Mouse (Mus musculus) midbrain, embryonic 10.5 days (tissue): ENCODE results near the gene Ssr2. TPM values are rescaled to one million over a fixed set of nuclear protein-coding genes. Genes with fewer than 3 reads are reported as not detected.

Source experiments
- DNase-seq: peaks from one replicate; pipeline ENCODE4 v3.0.0-alpha.2; 2017; ENCODE audit warnings: low spot score
- H3K27ac ChIP-seq: fragments of 300-500 bp; sonication (generic); replicated peaks from 2 replicates; pipeline ENCODE4 v1.5.1; 2016; ENCODE audit warnings: mild to moderate bottlenecking
- H3K27me3 ChIP-seq: fragments of 300-500 bp; sonication (generic); 2 replicates; pipeline ENCODE4 v1.6.1; 2016; ENCODE audit warnings: low read depth, mild to moderate bottlenecking; ENCODE audit not compliant: poor library complexity, severe bottlenecking
- H3K36me3 ChIP-seq: fragments of 300-500 bp; sonication (generic); 2 replicates; pipeline ENCODE4 v1.6.1; 2016; ENCODE audit warnings: mild to moderate bottlenecking, moderate library complexity
- H3K4me1 ChIP-seq: fragments of 300-500 bp; sonication (generic); 2 replicates; pipeline ENCODE4 v1.6.1; 2016
- H3K4me3 ChIP-seq: fragments of 300-500 bp; sonication (generic); 2 replicates; pipeline ENCODE4 v1.5.1; 2016; ENCODE audit warnings: mild to moderate bottlenecking, moderate library complexity
- H3K9me3 ChIP-seq: fragments of 300-500 bp; sonication (generic); replicated peaks from 2 replicates; pipeline ENCODE4 v1.6.1; 2016; ENCODE audit warnings: mild to moderate bottlenecking
- WGBS: fragments of 180-500 bp; shearing (Covaris S2); methylation state at CpG from one replicate; pipeline ENCODE4 v1.1.7; 2016; 5-methylcytosine and 5-hydroxymethylcytosine counted together
- polyA plus RNA-seq: library from polyadenylated mRNA; unstranded; fragments of >200 nt; fragmentation: Nextera tagmentation; extraction: Ambion mirVana; gene quantifications from 2 replicates; pipeline ENCODE4 v1.2.1, GENCODE M21; 2016

Ssr2 gene
- polyA plus RNA-seq, 1 experiment from 2014 or later = 207 TPM

DNA sequence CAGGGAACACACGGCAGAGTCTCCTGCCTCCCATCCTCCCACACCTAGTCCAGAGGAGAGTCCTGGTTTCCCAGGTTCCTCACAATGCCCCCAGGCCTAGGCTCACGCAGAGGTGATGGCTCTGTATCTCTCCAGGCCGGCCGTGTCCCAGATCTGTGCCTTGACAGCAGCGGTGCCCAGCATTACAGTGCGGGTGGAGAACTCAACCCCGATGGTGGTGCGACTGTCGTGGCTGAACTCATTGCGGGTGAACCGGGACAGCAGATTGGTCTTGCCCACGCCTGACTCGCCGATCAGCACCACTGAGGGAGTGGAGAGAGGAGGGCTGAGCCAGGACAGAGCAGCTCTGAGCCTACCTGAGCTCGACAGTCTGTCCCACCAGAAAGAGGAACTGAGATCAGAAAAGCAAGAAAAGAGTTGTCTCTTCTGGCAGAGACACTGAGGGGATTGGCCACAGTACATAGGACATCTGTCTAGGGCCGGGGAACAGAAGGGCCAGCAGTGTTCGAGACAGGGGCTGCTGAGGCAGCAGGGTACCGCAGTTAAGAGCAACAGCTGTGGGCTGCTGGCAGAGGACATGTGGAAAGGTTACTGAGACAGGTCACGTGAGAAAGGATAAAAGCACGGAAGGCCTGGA lies 30.6 kb upstream of the Ssr2 start:
- no peak for DNase-seq
- peaks cover 18% of the 10 kb centered on the region for H3K36me3 ChIP-seq
- H3K27me3 ChIP-seq = no peaks in the 10 kb centered on the region
- no peaks in the 10 kb centered on the region for H3K9me3 ChIP-seq
- H3K4me1 ChIP-seq = peaks cover 40% of the 10 kb centered on the region
- H3K4me3 ChIP-seq = no peak overlapping the region
- 70% methylated on average over 20 of the region's 20 CpGs for WGBS
- H3K27ac ChIP-seq = 0 out of 2 replicates have a peak overlapping the region, but pooled peaks have one; percentile 14

DNA sequence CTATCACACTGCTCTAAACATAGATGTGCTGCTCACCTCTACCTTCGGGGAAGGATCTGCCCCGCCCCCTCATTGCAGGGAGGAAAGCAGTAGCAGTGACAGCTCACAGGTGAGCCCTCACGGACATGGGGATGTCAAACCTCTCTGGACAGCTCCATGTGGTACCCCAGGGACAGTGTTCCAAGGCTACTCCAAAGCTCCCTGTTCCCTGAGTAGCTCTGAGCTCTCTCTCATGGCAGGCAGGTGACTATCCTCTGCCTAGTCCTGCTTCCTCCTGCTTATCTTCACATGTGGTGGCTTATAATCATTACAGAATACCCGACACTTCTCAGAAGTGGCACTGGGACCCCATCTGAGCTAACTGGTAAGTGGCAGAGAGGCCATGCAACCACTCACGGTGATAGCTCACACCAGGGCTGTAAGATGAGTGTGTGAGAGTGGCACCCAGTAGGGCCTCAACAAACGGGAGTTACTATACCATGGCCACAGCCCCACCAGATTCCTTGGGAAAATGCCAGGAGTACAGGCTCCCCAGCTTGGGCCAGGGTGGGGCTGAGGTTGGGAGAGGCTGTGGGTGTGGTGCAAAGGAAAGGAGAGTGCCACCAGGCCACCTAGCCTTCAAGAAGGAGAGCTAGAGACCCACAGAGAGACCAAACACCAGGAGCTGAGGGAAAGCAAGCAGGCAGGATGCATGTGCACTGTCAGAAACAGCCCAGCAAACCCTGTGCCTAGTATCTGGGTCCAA lies 28.8 kb upstream of the Ssr2 start:
- H3K36me3 ChIP-seq = no peaks in the 10 kb centered on the region; the same call in 1 of the 2 replicates
- DNase-seq = no peak
- H3K9me3 ChIP-seq = no peaks in the 10 kb centered on the region
- no peak overlapping the region for H3K4me3 ChIP-seq
- peaks cover 35% of the 10 kb centered on the region for H3K4me1 ChIP-seq
- no peak overlapping the region for H3K27ac ChIP-seq
- H3K27me3 ChIP-seq = no peaks in the 10 kb centered on the region
- 87% methylated on average over 6 of the region's 6 CpGs for WGBS

DNA sequence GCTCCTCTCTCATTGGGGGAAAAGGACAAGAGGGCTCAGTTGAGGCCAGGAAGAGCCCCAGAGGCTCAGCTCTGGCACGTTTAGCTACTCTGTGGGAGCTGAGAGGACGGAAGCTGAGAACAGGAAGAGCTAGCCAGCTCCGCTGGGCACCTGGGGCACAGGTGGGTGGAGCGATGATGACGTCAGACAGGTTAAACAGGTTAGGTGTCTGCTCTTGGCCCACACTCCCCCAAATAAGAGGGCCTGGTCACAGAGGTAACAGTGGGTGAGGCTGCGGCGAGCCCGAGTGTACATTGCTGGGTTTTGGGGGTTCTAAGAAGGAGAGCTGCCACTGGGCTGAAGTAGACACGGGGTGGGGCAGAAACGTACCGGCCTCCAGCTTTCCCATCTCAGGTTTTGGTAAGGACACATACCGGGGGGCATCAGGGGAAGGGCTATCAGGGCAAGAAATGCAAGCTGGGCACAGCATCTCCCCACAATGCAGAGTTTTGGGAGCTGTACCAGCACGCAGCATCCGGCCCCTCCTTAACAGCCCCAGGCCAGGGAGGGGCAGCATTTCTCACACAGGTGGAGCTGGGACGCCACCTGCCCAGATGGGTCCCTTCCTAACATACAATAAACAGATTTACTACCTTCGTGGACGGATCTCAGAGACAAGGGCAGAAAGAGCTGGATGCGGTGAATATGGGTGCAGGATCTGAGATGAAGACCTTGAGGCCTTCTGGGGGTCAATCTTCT lies 27.3 kb upstream of the Ssr2 start, which contains the start of gene Rab25:
Gene Rab25 (minus strand): TSS at position 121 of the 738 bp plus-strand sequence.
- Histone ChIP-seq H3K4me3 (no peak within 1 kb of the TSS), H3K27me3 (no peaks in the 10 kb centered on the region), H3K9me3 (no peaks in the 10 kb centered on the region), H3K36me3 (no peaks in the 10 kb centered on the region), H3K27ac (no peak within 1 kb of the TSS), H3K4me1 (peaks cover 37% of the 10 kb centered on the region)
- 49% methylated on average over 18 of the region's 18 CpGs for WGBS
- DNase-seq = no peak

DNA sequence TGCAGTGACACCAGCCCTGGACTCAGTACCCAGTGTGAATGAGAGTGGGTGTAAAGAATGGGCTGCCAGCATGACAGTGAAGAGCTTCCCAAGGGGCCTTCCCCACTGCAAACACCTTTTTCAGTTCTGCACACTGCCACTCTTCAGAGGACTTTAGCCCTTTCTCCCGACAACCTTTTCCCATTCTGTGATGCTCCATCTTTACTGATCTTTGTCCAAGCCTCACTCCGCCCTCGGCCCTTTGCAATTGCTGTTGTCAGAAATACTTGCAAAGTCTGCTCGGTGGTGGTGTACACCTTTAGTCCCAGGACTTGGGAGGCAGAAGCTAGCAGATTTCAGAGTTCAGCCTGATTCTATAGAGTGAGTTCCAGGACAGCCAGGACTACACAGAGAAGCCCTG lies 24.1 kb upstream of the Ssr2 start:
- Histone ChIP-seq H3K4me3 (peak overlapping the region; percentile 94), H3K27me3 (no peaks in the 10 kb centered on the region), H3K36me3 (peaks cover 15% of the 10 kb centered on the region), H3K27ac (no peak overlapping the region), H3K4me1 (peaks cover 58% of the 10 kb centered on the region), H3K9me3 (no peaks in the 10 kb centered on the region)
- WGBS = 79% methylated on average over 4 of the region's 4 CpGs
- no peak for DNase-seq

DNA sequence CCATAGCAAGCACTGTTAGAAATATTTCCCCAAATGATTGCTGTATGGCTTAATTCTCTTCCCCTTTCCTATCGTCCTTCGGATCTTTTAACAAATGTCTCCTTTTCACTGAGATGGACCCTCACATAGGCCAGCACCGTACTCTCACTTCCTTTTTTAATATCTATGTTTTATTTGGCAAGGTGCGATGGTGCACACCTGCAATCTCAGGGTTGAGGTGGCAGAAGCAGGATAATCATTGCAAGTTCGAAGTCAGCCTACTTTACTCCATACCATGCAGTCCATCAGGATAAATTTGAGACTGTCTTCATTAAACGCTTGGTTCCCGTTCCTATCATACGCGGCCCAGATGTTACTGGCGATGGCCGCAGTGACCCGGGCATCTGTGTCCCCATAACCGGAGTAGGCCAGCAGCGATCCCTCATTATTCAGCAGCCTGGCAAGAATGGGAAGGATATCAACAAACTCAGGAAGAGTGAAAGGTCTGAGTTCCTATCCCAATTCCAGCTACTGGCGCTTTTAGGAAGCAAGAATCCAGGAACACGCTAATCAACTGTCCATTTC lies 23.5 kb upstream of the Ssr2 start:
- peak overlapping the region; percentile 94 for H3K4me3 ChIP-seq
- whole genome bisulfite sequencing = 24% methylated on average over 16 of the region's 16 CpGs
- peaks cover 21% of the 10 kb centered on the region for H3K36me3 ChIP-seq
- DNase-seq = no peak
- peak overlapping the region; percentile 99 for H3K27ac ChIP-seq
- peaks cover 59% of the 10 kb centered on the region for H3K4me1 ChIP-seq
- no peaks in the 10 kb centered on the region for H3K9me3 ChIP-seq
- no peaks in the 10 kb centered on the region for H3K27me3 ChIP-seq

DNA sequence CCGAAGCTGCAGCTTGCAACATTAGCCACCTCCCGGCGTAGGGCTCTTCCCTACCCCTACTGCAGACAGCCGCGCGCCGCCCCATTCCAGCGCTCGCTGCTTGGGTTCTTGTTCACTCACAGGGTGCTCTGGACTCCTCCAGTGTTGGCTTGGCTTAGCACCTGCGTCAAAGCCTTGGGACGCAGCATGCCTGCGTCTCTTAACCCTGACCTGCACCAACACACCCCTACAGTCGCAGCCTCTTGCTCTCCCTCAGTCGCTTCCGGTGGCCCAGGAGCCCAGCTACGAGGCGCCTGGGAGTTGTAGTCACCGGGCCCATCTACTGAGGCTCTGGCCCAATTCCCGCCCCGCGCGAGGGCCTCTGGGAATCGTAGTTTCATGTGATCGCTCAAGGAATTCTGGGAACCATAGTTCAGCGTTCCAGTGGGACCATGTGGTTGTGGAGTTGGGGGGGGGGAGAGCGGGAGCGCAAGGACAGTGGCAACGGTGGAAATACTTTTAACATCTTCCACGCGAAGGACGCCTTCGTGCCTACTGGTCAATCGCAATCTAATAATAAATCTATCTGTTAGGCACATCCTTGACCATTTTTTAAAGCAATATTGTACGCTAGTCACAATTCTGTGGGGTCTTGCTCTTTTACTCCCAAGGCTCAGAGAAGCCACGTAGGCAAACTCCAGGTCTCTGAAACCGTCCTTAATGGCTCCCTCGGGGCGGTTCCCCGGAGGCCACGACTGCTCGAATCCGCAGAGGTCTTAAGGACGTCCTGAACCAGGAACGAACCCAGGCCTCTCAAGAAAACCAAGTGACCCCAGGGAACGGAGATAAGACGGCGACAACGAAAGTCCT lies 22.8 kb upstream of the Ssr2 start, which contains the start of gene Lamtor2:
Gene Lamtor2 (minus strand): TSS at position 399 of the 849 bp plus-strand sequence.
- Histone ChIP-seq H3K9me3 (no peaks in the 10 kb centered on the region), H3K36me3 (peaks cover 28% of the 10 kb centered on the region), H3K4me1 (peaks cover 59% of the 10 kb centered on the region), H3K27ac (peak within 1 kb of the TSS; percentile 99), H3K27me3 (no peaks in the 10 kb centered on the region), H3K4me3 (peak within 1 kb of the TSS; percentile 94)
- DNase-seq = peak; percentile 97
- WGBS = under 1% methylated on average over 48 of the region's 48 CpGs

DNA sequence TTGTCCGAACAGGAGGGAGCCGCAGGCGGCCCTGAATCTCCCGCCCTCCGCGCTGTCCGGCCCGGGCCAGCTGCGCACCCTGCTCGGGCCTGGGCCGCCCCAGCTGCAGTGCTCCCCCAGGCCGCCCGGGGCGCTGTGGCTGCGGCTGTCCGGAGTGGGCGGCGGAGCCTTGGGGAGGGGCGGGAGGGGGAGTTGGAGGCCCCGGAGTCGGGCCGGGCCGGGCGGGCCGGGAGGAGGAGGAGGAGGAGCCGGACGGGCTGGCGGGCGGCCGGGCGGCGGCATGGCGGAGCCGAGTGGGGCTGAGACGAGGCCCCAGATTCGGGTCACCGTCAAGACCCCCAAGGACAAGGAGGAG lies 22.2 kb upstream of the Ssr2 start, which contains the start of gene Ubqln4:
Gene Ubqln4 (plus strand): TSS at position 234 of the 355 bp plus-strand sequence.
- Histone ChIP-seq H3K27ac (peak within 1 kb of the TSS; percentile 99), H3K4me1 (peaks cover 59% of the 10 kb centered on the region), H3K9me3 (no peaks in the 10 kb centered on the region), H3K36me3 (peaks cover 34% of the 10 kb centered on the region), H3K27me3 (no peaks in the 10 kb centered on the region), H3K4me3 (peak within 1 kb of the TSS; percentile 94)
- WGBS = under 1% methylated on average over 37 of the region's 37 CpGs
- DNase-seq = peak; percentile 96

DNA sequence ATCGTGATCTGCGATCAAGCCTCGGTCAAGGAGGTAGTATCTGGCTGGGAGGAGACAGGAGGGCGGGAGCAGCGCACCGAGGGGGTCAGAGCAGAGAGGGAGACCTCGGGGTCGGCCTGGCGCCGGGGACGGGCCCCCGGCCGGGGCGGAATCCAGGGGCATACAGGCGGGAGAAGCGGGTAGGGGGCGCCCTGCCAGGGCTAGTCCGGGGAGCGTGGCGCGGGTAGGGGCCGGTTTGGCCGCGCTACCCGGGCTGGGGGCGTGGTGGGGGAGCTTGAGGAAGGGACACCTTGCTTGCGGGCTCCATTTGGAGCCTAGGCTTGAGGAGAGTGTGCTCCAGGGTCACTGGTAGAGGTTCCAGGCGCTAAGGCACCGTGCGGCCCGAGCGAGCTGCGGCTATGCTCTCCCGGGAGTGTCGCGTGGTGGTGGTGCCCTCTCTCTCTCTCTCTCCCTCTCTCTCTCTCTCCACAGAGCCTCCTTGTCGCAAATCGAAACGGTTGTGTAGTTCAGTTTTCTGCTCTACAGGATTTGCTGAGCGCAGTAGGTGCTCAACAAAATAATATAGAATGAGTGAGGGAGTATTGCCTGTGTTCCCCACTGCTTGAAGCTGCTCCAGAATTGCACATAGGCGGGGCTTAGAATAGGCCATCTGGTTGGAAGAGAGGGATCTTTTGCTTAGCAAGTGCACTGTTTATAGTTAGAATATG lies 21.6 kb upstream of the Ssr2 start:
- WGBS = under 1% methylated on average over 41 of the region's 41 CpGs
- Histone ChIP-seq H3K9me3 (no peaks in the 10 kb centered on the region), H3K4me3 (peak overlapping the region; percentile 94), H3K4me1 (peaks cover 59% of the 10 kb centered on the region), H3K27me3 (no peaks in the 10 kb centered on the region), H3K36me3 (peaks cover 39% of the 10 kb centered on the region), H3K27ac (peak overlapping the region; percentile 99)
- no peak for DNase-seq

DNA sequence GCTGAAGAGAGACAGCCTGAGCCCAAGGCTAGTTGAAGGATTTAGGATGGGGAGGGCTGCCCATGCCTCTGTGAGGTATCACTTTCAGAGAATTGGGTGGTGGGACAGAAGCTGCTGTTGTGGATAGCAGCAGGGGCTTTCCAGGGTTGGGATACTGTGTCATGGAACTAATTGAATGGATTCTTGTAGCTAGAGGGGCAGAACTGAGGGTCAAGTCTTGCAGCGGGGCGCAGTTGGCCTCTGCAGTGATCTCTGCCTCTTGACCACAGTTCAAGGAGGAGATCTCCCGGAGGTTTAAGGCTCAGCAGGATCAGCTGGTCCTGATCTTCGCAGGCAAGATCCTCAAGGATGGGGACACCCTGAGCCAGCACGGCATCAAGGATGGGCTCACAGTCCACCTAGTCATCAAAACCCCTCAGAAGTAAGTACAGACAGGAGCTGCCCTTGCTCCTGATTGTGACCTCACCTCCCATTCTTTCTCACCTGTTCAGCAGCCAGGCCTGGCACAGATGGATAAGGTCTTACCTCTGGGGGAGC lies 20.5 kb upstream of the Ssr2 start:
- Histone ChIP-seq H3K4me3 (peak overlapping the region; percentile 94), H3K27ac (no peak overlapping the region)

DNA sequence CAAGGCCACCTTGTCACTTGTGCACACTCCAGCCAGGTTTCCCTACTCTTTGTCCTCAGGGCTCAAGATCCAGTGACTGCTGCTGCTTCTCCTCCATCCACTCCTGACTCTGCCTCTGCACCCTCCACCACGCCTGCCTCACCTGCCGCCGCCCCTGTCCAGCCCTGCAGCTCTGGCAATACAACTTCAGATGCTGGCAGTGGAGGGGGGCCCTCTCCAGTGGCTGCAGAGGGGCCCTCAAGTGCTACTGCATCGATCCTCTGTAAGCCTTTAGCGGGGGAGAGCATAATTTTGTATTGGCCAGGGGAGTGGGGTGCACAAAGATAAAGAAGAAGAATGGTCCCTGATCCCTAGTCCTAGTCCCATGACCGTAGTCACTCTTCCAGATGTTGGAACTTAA lies 19.9 kb upstream of the Ssr2 start:
- Histone ChIP-seq H3K4me3 (peak overlapping the region; percentile 94), H3K36me3 (peaks cover 56% of the 10 kb centered on the region), H3K27me3 (no peaks in the 10 kb centered on the region), H3K27ac (no peak overlapping the region), H3K9me3 (no peaks in the 10 kb centered on the region), H3K4me1 (peaks cover 55% of the 10 kb centered on the region)
- DNase-seq = no peak
- WGBS = 95% methylated on average over 6 of the region's 6 CpGs

More for the DNA sequence above, 20.5 kb upstream of the Ssr2 start:
- Histone ChIP-seq H3K36me3 (peaks cover 50% of the 10 kb centered on the region), H3K27me3 (no peaks in the 10 kb centered on the region), H3K9me3 (no peaks in the 10 kb centered on the region), H3K4me1 (peaks cover 56% of the 10 kb centered on the region)
- WGBS = 80% methylated on average over 5 of the region's 5 CpGs
- DNase-seq = no peak

DNA sequence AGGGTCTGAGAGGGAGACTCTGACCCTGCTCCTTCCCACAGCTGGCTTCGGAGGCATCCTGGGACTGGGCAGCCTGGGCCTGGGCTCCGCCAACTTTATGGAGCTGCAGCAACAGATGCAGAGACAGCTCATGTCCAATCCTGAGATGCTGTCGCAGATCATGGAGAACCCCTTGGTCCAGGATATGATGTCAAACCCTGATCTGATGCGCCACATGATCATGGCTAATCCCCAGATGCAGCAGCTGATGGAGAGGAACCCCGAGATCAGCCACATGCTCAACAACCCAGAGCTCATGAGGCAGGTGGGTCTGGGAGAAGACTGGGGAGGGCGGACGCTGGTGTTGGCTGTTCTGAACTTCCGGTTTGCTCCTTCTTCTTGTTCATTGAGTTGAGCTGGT lies 19.1 kb upstream of the Ssr2 start:
- no peak overlapping the region for H3K4me3 ChIP-seq
- peaks cover 46% of the 10 kb centered on the region for H3K4me1 ChIP-seq
- no peaks in the 10 kb centered on the region for H3K9me3 ChIP-seq
- peaks cover 65% of the 10 kb centered on the region for H3K36me3 ChIP-seq
- no peak for DNase-seq
- WGBS = 94% methylated on average over 8 of the region's 8 CpGs
- no peaks in the 10 kb centered on the region for H3K27me3 ChIP-seq
- no peak overlapping the region for H3K27ac ChIP-seq
